Mouse (Mus musculus): ENCODE measurements around the gene Skp2. TPM values are rescaled to one million over a fixed set of nuclear protein-coding genes. Genes with fewer than 3 reads are reported as not detected.

Gene Skp2
- polyA plus RNA-seq, 1 experiment, result 3.5 TPM

GRCm38 (mm10) chr15:9118852-9119251, 36.4 kb downstream of the Skp2 start:
- TF ChIP-seq CTCF (IDR thresholded peaks at IDR 0.05; ENCODE audit: extremely low read depth, insufficient read depth, low read length) (no peak), POLR2A (IDR thresholded peaks at IDR 0.05; ENCODE audit: extremely low read depth, insufficient read depth, low read length) (no peak)

GRCm38 (mm10) chr15:9114599-9114998, 40.6 kb downstream of the Skp2 start:
- Histone ChIP-seq H3K4me3 (ENCODE audit: insufficient read depth, low read length) (no peak overlapping the region), H3K27ac (ENCODE audit: insufficient read depth, low read length) (no peak overlapping the region), H3K4me1 (ENCODE audit: control insufficient read depth, insufficient read depth, low read length) (no peaks in the 10 kb centered on the region)
- no peak for TF ChIP-seq CTCF (IDR thresholded peaks at IDR 0.05; ENCODE audit: extremely low read depth, insufficient read depth, low read length)
- no peak for TF ChIP-seq POLR2A (IDR thresholded peaks at IDR 0.05; ENCODE audit: extremely low read depth, insufficient read depth, low read length)

More at GRCm38 (mm10) chr15:9118852-9119251, 36.4 kb downstream of the Skp2 start:
- H3K4me1 ChIP-seq (ENCODE audit: control insufficient read depth, insufficient read depth, low read length), result no peaks in the 10 kb centered on the region
- no peak overlapping the region for H3K4me3 ChIP-seq (ENCODE audit: insufficient read depth, low read length)
- H3K27ac ChIP-seq (ENCODE audit: insufficient read depth, low read length), result no peak overlapping the region

DNA sequence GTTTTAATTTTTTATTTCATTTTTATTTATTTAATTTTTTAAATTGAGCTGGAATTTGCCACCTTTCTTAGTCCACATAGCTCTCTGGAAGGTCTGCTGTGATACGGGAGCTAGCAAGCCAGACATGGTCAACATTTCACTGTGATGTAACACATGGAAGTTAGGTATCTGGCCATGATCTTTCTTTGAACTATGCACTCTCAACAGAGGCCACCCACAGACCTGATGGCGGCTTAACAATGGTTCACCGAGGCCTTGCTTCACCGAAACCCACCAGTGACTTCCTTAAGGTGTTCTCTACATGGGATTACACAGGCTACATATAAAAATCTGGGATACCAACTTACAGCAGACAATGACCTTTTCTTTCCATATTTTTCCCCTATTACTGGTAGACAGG, 41.1 kb downstream of the Skp2 start:
- TF ChIP-seq POLR2A (IDR thresholded peaks at IDR 0.05; ENCODE audit: extremely low read depth, insufficient read depth, low read length) (no peak), CTCF (IDR thresholded peaks at IDR 0.05; ENCODE audit: extremely low read depth, insufficient read depth, low read length) (no peak)
- Histone ChIP-seq H3K4me3 (ENCODE audit: insufficient read depth, low read length) (no peak overlapping the region), H3K27ac (ENCODE audit: insufficient read depth, low read length) (no peak overlapping the region), H3K4me1 (ENCODE audit: control insufficient read depth, insufficient read depth, low read length) (no peaks in the 10 kb centered on the region)

DNA sequence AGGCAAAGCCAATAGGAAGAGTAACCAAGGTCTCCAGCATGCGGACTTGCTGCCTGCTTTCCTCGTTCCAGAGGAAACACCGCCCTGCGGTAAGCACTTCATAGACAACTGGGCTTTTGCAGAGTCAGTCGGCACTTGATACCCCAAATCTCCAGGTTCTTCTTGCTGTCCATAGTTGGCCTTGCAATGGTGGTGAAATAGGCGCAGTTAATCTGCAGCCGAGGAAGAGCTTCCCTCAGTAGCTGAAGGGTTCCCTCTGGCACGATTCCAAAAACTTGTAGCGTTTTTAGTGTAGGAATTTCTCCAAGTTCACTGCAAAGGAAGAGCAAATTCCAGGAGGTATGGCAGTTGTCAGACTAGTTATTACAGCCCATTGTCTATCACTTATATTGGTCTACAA, 41.7 kb downstream of the Skp2 start:
- Histone ChIP-seq H3K27ac (ENCODE audit: insufficient read depth, low read length) (no peak overlapping the region), H3K4me1 (ENCODE audit: control insufficient read depth, insufficient read depth, low read length) (no peaks in the 10 kb centered on the region)
- TF ChIP-seq CTCF (IDR thresholded peaks at IDR 0.05; ENCODE audit: extremely low read depth, insufficient read depth, low read length) (no peak), POLR2A (IDR thresholded peaks at IDR 0.05; ENCODE audit: extremely low read depth, insufficient read depth, low read length) (no peak)

GRCm38 (mm10) chr15:9111648-9112047, 43.6 kb downstream of the Skp2 start:
- TF ChIP-seq POLR2A (IDR thresholded peaks at IDR 0.05; ENCODE audit: extremely low read depth, insufficient read depth, low read length) (no peak), CTCF (IDR thresholded peaks at IDR 0.05; ENCODE audit: extremely low read depth, insufficient read depth, low read length) (no peak)
- H3K27ac ChIP-seq (ENCODE audit: insufficient read depth, low read length), result no peak overlapping the region

More for the DNA sequence above, 41.7 kb downstream of the Skp2 start:
- H3K4me3 ChIP-seq (ENCODE audit: insufficient read depth, low read length), result no peak overlapping the region

DNA sequence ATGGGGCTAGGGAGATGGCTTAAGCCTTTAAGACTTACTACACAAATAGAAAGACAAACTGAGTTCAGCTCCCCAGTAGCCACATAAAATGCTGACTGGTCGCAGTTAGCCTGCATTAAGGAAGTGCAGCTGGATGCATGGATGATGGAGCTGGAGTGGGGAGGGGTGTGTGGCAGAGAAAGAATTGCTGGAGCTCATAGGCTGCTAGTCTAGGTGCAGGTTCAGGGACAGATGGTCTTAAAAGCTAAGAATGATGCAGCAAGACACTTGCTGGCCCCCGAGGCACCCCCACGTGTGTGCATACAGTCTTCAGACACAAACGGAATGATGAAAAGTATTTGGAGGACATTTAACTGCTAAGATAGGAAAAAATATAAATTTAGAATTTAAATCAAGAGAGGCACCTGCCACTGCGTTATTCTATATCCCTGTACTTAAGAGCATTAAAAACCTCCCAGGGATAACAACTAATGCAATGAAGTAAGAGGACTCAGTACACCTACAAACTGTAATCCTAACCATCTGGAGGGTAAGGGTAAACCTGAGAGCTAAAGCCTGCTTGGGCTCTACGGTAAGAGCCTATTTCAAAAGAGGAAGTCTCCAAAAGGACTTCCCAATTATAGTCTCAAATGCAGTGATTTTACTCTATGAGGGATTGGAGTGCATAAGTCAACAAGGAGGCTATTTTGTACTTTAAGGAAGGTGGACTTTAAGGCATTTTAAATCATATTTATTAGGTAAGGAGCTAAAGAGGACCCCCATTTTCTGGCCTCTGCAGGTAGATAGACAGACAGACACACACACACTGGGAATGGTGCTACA, 44.5 kb downstream of the Skp2 start:
- Histone ChIP-seq H3K4me3 (ENCODE audit: insufficient read depth, low read length) (no peak overlapping the region), H3K4me1 (ENCODE audit: control insufficient read depth, insufficient read depth, low read length) (no peaks in the 10 kb centered on the region), H3K27ac (ENCODE audit: insufficient read depth, low read length) (no peak overlapping the region)
- TF ChIP-seq POLR2A (IDR thresholded peaks at IDR 0.05; ENCODE audit: extremely low read depth, insufficient read depth, low read length) (no peak), CTCF (IDR thresholded peaks at IDR 0.05; ENCODE audit: extremely low read depth, insufficient read depth, low read length) (no peak)

More at GRCm38 (mm10) chr15:9111648-9112047, 43.6 kb downstream of the Skp2 start:
- Histone ChIP-seq H3K4me1 (ENCODE audit: control insufficient read depth, insufficient read depth, low read length) (no peaks in the 10 kb centered on the region), H3K4me3 (ENCODE audit: insufficient read depth, low read length) (no peak overlapping the region)

DNA sequence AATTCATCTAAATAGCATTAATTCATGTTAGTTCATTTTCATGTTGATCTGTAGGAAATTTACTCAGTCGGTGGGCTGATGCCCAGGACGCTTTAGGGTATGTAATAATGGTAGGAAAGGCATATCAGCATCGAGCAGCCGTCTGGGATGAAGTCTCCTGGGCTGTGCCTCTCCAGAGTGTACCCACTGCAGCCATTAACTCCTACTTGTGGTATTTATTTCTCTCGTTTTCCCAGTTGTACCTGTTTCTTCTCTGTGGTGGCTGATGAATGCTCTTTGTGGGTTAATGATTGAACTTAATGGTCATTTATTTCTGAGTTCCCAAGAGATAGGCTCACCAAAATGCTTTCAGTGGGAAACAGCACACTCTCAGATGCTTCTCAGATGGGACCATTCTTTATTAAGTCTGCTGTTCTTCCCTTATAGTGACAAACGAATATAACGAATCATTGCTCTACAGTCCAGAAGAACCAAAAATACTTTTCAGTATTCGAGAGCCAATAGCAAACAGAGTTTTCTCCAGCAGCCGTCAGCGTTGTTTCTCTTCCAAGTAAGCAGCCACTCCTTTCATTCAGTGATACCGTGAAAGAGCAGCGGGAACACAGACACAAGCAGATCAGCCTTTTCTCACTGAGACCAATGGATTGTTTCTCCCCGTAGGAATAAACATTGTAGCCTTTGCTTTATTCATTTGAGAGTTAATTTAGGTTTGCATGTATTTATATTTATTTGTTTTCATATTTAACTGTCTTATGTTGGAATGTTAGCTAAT, 48.7 kb downstream of the Skp2 start:
- Histone ChIP-seq H3K4me3 (ENCODE audit: insufficient read depth, low read length) (no peak overlapping the region), H3K4me1 (ENCODE audit: control insufficient read depth, insufficient read depth, low read length) (no peaks in the 10 kb centered on the region), H3K27ac (ENCODE audit: insufficient read depth, low read length) (no peak overlapping the region)
- TF ChIP-seq POLR2A (IDR thresholded peaks at IDR 0.05; ENCODE audit: extremely low read depth, insufficient read depth, low read length) (no peak), CTCF (IDR thresholded peaks at IDR 0.05; ENCODE audit: extremely low read depth, insufficient read depth, low read length) (no peak)

- Histone ChIP-seq H3K4me3 (ENCODE audit: insufficient read depth, low read length) (no peak overlapping the region), H3K4me1 (ENCODE audit: control insufficient read depth, insufficient read depth, low read length) (no peaks in the 10 kb centered on the region), H3K27ac (ENCODE audit: insufficient read depth, low read length) (no peak overlapping the region)
- TF ChIP-seq POLR2A (IDR thresholded peaks at IDR 0.05; ENCODE audit: extremely low read depth, insufficient read depth, low read length) (no peak), CTCF (IDR thresholded peaks at IDR 0.05; ENCODE audit: extremely low read depth, insufficient read depth, low read length) (no peak)
Measured at GRCm38 (mm10) chr15:9100446-9101077, 54.7 kb downstream of the Skp2 start.

GRCm38 (mm10) chr15:9096865-9097264, 58.4 kb downstream of the Skp2 start:
- Histone ChIP-seq H3K4me3 (ENCODE audit: insufficient read depth, low read length) (no peak overlapping the region), H3K4me1 (ENCODE audit: control insufficient read depth, insufficient read depth, low read length) (no peaks in the 10 kb centered on the region), H3K27ac (ENCODE audit: insufficient read depth, low read length) (no peak overlapping the region)
- no peak for TF ChIP-seq POLR2A (IDR thresholded peaks at IDR 0.05; ENCODE audit: extremely low read depth, insufficient read depth, low read length)
- TF ChIP-seq CTCF (IDR thresholded peaks at IDR 0.05; ENCODE audit: extremely low read depth, insufficient read depth, low read length), result no peak
